Mouse (Mus musculus) lung, embryonic 15.5 days (tissue): ENCODE results near the gene BC107364. TPM values are rescaled to one million over a fixed set of nuclear protein-coding genes. Genes with fewer than 3 reads are reported as not detected.
"Not testable (repeated sequence)": the region's sequence is repeated elsewhere in the genome, so short reads cannot be mapped to it uniquely, and the experiment has no call there.

ENCODE experiments used
- ATAC-seq: fragments of 200-750 bp; cut with Nextera tagmentation; 2 replicates; pipeline ENCODE4 v1.8.0; 2017; ENCODE audit warnings: moderate number of reproducible peaks, borderline replicate concordance; ENCODE audit not compliant: low FRiP score, low TSS enrichment; ENCODE audit errors: extremely low read depth
- H3K27ac ChIP-seq: fragments of 300-500 bp; sonication (generic); 2 replicates; pipeline ENCODE4 v1.5.1; 2015; ENCODE audit warnings: moderate library complexity, mild to moderate bottlenecking, inconsistent platforms
- H3K27me3 ChIP-seq: fragments of 300-500 bp; sonication (generic); 2 replicates; pipeline ENCODE4 v1.6.1; 2015; ENCODE audit warnings: inconsistent platforms
- H3K36me3 ChIP-seq: fragments of 300-500 bp; sonication (generic); 2 replicates; pipeline ENCODE4 v1.6.1; 2015; ENCODE audit warnings: inconsistent platforms
- H3K4me1 ChIP-seq: fragments of 300-500 bp; sonication (generic); 2 replicates; pipeline ENCODE4 v1.6.1; 2015; ENCODE audit warnings: inconsistent platforms
- H3K4me2 ChIP-seq: fragments of 300-500 bp; sonication (generic); 2 replicates; pipeline ENCODE4 v1.6.1; 2015; ENCODE audit warnings: inconsistent platforms, mild to moderate bottlenecking, moderate library complexity
- H3K4me3 ChIP-seq: fragments of 300-500 bp; sonication (generic); 2 replicates; pipeline ENCODE4 v1.5.1; 2015; ENCODE audit warnings: mild to moderate bottlenecking, inconsistent platforms
- H3K9ac ChIP-seq: fragments of 300-500 bp; sonication (generic); 2 replicates; pipeline ENCODE4 v1.6.1; 2015; ENCODE audit warnings: inconsistent platforms
- H3K9me3 ChIP-seq: fragments of 300-500 bp; sonication (generic); 2 replicates; pipeline ENCODE4 v1.6.1; 2016; ENCODE audit warnings: inconsistent platforms
- WGBS: fragments of 180-500 bp; shearing (Covaris S2); methylation state at CpG from one replicate; pipeline ENCODE4 v1.1.7; 2015; 5-methylcytosine and 5-hydroxymethylcytosine counted together
- polyA plus RNA-seq: library from polyadenylated mRNA; unstranded; fragments of >200 nt; fragmentation: Nextera tagmentation; extraction: Ambion mirVana; gene quantifications from 2 replicates; pipeline ENCODE4 v1.2.1, GENCODE M21; 2015

Gene BC107364
- polyA plus RNA-seq, 1 experiment from 2014 or later, result 0.14 TPM

GRCm38 (mm10) chr3:96467641-96468040, 15.5 kb upstream of the BC107364 start:
- Histone ChIP-seq H3K9ac (no peak overlapping the region), H3K4me2 (no peak overlapping the region), H3K4me3 (no peak overlapping the region), H3K36me3 (no peaks in the 10 kb centered on the region), H3K9me3 (no peaks in the 10 kb centered on the region), H3K4me1 (no peaks in the 10 kb centered on the region), H3K27ac (no peak overlapping the region), H3K27me3 (peaks cover 39% of the 10 kb centered on the region)
- no peak for ATAC-seq
- 86% methylated on average over 8 of the region's 8 CpGs for WGBS

GRCm38 (mm10) chr3:96463891-96464290, 11.8 kb upstream of the BC107364 start:
- Histone ChIP-seq H3K9me3 (no peaks in the 10 kb centered on the region), H3K9ac (no peak overlapping the region), H3K36me3 (no peaks in the 10 kb centered on the region), H3K27me3 (peaks cover 17% of the 10 kb centered on the region), H3K4me3 (0 out of 2 replicates have a peak overlapping the region, but pooled peaks have one; percentile 8), H3K4me2 (peak overlapping the region; percentile 36; the same call in 1 of the 2 replicates), H3K27ac (no peak overlapping the region), H3K4me1 (no peaks in the 10 kb centered on the region)
- no peak for ATAC-seq
- WGBS, result 13% methylated on average over 25 of the region's 25 CpGs

GRCm38 (mm10) chr3:96460568-96460870, 8.4 kb upstream of the BC107364 start:
- H3K9ac ChIP-seq, H3K27ac ChIP-seq, H3K4me3 ChIP-seq, ATAC-seq, H3K9me3 ChIP-seq, H3K4me2 ChIP-seq, H3K36me3 ChIP-seq, H3K4me1 ChIP-seq: not testable (repeated sequence)
- H3K27me3 ChIP-seq, result peaks cover 14% of the 10 kb centered on the region
- WGBS, result no CpG with 5 or more reads among the region's 19 CpGs

- H3K36me3 ChIP-seq, H3K9me3 ChIP-seq, H3K4me3 ChIP-seq, H3K9ac ChIP-seq, H3K4me1 ChIP-seq, H3K27ac ChIP-seq, H3K4me2 ChIP-seq: not testable (repeated sequence)
- ATAC-seq, result peak; percentile 90
- H3K27me3 ChIP-seq, result peaks cover 12% of the 10 kb centered on the region
- WGBS, result 0% methylated on average over 1 of the region's 58 CpGs
Observed at GRCm38 (mm10) chr3:96459757-96460567, 7.9 kb upstream of the BC107364 start.

GRCm38 (mm10) chr3:96458886-96459439, 6.9 kb upstream of the BC107364 start:
- not testable (repeated sequence) for H3K9ac ChIP-seq, H3K4me2 ChIP-seq, H3K27ac ChIP-seq, H3K4me3 ChIP-seq, H3K36me3 ChIP-seq, H3K9me3 ChIP-seq, H3K4me1 ChIP-seq
- WGBS, result no CpG with 5 or more reads among the region's 48 CpGs
- peaks cover 11% of the 10 kb centered on the region for H3K27me3 ChIP-seq
- ATAC-seq, result peak; percentile 3; the same call in 1 of the 2 replicates

GRCm38 (mm10) chr3:96458008-96458407, 5.9 kb upstream of the BC107364 start:
- H3K4me2 ChIP-seq, H3K4me1 ChIP-seq, H3K4me3 ChIP-seq, H3K9ac ChIP-seq, H3K36me3 ChIP-seq, H3K27me3 ChIP-seq, H3K27ac ChIP-seq, H3K9me3 ChIP-seq: not testable (repeated sequence)
- ATAC-seq, result peak; percentile 64; the same call in 1 of the 2 replicates
- WGBS, result no CpG with 5 or more reads among the region's 53 CpGs

- peaks cover 12% of the 10 kb centered on the region; the same call in 1 of the 2 replicates for H3K27me3 ChIP-seq
- H3K4me2 ChIP-seq, H3K27ac ChIP-seq, H3K9ac ChIP-seq, H3K9me3 ChIP-seq, H3K4me3 ChIP-seq, ATAC-seq, H3K4me1 ChIP-seq, H3K36me3 ChIP-seq: not testable (repeated sequence)
- no CpG with 5 or more reads among the region's 50 CpGs for WGBS
Observed at GRCm38 (mm10) chr3:96451181-96451737, 847 bp downstream of the BC107364 start.

- H3K4me1 ChIP-seq, H3K9ac ChIP-seq, H3K36me3 ChIP-seq, H3K4me3 ChIP-seq, H3K4me2 ChIP-seq, H3K9me3 ChIP-seq, H3K27ac ChIP-seq: not testable (repeated sequence)
- peaks cover 19% of the 10 kb centered on the region for H3K27me3 ChIP-seq
- 0% methylated on average over 1 of the region's 10 CpGs for WGBS
- peak; percentile 20; the same call in 1 of the 2 replicates for ATAC-seq
Observed at GRCm38 (mm10) chr3:96450586-96450896, 1.6 kb downstream of the BC107364 start.

GRCm38 (mm10) chr3:96449762-96450585, 2.1 kb downstream of the BC107364 start:
- H3K27me3 ChIP-seq, result peaks cover 22% of the 10 kb centered on the region
- ATAC-seq, result peak; percentile 89
- H3K27ac ChIP-seq, H3K36me3 ChIP-seq, H3K4me1 ChIP-seq, H3K4me2 ChIP-seq, H3K9ac ChIP-seq, H3K9me3 ChIP-seq, H3K4me3 ChIP-seq: not testable (repeated sequence)
- no CpG with 5 or more reads among the region's 68 CpGs for WGBS

- peaks cover 57% of the 10 kb centered on the region for H3K27me3 ChIP-seq
- H3K4me3 ChIP-seq, result no peak overlapping the region
- 62% methylated on average over 4 of the region's 4 CpGs for WGBS
- no peaks in the 10 kb centered on the region for H3K9me3 ChIP-seq
- H3K36me3 ChIP-seq, result no peaks in the 10 kb centered on the region
- 0 out of 2 replicates have a peak, but pooled peaks cover 3% of the 10 kb centered on the region for H3K4me1 ChIP-seq
- H3K9ac ChIP-seq, result no peak overlapping the region
- no peak overlapping the region for H3K27ac ChIP-seq
- no peak overlapping the region for H3K4me2 ChIP-seq
- ATAC-seq, result no peak
Observed at GRCm38 (mm10) chr3:96445436-96445835, 6.7 kb downstream of the BC107364 start.

- Histone ChIP-seq H3K36me3 (no peaks in the 10 kb centered on the region), H3K4me3 (peak overlapping the region; percentile 23), H3K27ac (no peak overlapping the region), H3K4me2 (peak overlapping the region; percentile 50), H3K27me3 (peaks cover 87% of the 10 kb centered on the region), H3K9me3 (no peaks in the 10 kb centered on the region), H3K4me1 (peaks cover 8% of the 10 kb centered on the region; the same call in 1 of the 2 replicates), H3K9ac (0 out of 2 replicates have a peak overlapping the region, but pooled peaks have one; percentile 16)
- under 1% methylated on average over 13 of the region's 13 CpGs for WGBS
- no peak for ATAC-seq
Observed at GRCm38 (mm10) chr3:96440578-96440977, 11.5 kb downstream of the BC107364 start.
